Mouse (Mus musculus) 3134 (cell line): ENCODE results near the gene Fam102a.

Source experiments
- DNase-seq: peaks from one replicate; pipeline ENCODE4 v3.0.0-alpha.2; 2011; ENCODE audit warnings: low spot score; ENCODE audit not compliant: insufficient read length; ENCODE audit errors: extremely low read depth

Fam102a gene

DNA sequence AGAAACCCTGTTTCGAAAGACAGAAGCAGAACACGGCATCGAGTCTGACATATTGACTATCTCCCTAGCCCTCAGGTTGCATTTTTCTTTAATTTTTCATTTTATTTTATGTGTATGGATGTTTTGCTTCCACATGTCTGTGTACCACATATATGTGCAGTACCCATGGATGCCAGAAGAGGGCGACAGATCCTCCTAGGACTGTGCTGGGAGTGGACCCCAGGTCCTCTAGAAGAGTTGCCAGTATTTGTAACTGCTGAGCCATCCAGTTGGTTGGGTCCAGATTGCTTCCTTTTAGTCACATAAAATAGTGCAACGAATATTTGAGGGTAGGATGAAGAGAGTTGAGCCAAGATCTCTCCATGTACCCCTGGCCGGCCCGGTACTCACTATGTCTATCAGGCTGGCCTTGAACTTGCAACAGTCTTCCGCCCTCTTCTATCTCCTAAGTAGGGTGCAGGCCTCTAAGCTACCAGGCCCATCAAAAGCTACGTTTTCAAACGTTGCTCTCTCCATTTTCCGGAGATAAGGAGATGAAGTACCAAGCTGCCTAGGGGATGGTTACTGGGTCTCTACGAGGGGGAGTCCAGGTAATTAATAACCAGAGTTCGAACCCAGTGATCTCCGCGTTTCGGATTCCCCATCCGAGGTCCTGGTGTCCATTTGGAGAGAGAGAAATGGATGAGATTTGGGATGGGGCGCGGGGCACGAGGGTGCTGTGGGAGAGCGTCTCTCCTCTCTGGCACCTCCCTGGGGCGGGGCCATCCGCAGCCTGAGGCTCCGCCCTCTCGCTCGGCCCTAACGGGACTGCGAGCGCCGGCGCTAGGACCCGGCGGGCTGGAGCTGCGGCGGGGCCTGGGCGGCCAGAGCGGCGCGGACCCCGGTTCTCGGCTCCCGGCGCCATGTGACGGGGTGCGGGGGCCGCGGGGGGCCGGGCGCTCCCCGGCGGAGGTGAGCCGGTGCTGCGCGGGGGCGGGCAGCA is 71.3 kb downstream of the Fam102a start:
- peak; percentile 82 for DNase-seq

DNA sequence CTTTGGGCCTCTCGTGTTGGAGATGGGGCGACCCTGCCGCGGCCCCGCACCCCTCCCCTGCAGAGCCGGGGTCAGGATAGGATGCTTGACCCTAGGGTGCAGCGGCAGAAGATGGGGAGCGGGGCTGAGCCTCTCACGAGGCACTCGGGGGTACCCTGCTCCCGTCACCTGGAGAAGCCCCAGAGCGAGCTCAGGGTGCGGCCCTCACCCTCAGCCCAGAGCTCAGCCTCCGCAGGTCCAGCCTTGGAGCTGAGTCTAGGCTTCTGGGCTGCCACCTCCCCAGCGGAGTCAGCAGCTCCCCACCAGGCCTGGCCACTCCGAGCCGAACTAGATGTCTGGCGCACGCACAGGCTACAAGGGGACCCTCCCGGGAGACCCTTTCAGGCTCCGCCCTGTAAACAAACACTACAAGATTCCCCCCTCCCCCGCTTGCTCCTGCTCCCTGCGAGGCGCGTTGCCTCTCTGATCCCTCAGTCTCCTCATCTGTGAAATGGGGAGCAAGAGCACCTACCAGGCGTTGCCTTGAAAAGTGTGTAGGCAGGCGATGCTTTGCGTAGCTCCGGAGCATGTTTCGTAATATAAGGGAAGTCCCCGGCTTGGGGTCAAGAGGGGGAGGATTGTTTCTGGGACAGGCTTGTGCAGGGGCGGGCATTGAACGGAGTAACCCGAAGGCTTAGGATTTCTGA is 72.3 kb downstream of the Fam102a start:
- DNase-seq: peak; percentile 70

DNA sequence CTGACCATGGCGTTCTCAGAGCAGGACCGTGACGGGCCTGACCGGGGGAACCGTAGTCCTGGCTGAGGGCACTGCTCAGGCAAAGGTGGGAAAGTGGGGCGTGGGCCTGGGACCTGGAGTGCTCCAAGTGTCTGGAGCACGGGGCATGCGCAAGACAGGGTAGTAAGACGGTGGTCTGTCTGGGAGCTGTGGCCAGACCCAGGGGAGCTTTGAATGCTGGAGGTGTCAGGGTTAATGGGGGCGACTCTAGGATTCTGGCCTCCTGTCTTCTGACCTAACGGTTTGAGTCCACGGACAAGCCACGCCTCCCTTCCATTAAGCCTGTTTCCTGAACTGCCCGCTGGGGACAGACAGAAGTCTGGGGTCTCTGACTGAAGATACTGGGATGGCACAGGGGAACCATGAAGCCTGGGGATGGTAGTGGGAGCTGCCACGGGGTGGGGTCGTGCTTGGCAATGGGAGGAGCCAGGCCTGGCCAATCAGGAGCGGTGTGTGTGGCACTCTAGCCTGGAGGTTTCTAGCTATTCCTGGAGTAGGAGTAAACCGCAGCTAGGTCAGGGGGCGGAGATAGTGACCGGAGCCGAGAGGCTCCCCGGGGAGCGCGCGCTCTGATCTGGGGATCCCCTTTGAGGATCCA is 73.1 kb downstream of the Fam102a start:
- peak; percentile 89 for DNase-seq

DNA sequence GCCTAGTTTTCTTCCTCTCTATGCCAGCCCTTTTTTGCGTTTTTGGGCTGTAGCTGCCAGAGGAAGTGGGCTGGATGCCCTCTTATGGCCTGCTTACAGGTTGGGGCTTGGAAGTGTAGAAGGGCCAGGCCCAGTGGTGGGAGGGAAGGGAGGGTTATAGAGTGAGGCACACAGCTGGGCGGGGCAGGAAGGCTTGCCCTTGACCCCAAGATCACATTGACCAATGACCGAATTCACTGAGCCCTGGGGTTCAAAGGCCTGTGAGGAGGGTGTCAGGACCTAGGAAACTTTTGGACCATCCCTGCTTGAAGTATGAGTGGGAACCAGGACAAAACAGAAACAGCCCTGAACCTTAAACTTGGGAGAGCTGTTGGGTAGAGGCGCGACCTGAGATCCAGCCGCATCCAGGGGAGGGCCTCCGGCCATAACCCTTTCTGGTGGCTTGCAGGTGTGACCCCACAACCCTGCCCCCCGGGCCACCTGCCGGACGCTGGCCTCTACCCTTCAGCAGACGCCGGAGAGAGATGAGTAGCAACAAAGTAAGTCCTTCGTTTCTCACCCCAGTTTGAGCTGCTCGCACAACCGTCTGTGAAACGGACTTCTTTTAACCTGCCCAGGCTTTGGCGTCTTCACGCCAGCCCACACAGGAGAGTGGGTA is 73.8 kb downstream of the Fam102a start:
- DNase-seq: no peak

DNA sequence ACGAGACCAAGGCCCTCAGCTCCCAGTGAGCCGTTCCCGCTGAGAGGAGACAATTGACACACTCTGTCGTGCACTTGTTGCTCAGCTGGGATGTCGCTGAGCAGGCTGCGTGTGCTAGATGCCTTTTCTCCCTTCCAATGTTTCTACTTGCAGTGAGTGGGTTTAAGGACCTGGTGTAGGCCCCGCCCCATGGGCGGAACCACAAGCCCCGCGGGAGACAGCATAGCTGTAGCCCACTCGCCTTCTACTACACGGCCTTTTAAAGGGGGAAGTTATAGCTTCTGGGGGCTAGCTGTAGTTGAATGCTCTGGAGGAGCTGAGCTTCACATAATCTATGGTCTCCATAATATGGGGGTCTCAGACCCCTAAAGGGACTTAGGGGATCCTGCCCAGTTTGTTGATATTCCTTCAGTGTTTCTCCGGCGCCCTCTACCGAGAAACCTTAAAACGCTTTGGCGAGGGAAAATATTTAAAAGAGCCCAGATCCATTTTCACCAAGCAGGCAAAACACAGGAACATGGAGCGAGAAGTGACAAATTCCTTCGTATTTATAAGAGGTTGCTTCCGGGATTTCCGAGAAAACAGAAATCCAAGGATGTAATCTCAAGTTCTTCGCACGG is 75.6 kb downstream of the Fam102a start:
- DNase-seq: no peak

DNA sequence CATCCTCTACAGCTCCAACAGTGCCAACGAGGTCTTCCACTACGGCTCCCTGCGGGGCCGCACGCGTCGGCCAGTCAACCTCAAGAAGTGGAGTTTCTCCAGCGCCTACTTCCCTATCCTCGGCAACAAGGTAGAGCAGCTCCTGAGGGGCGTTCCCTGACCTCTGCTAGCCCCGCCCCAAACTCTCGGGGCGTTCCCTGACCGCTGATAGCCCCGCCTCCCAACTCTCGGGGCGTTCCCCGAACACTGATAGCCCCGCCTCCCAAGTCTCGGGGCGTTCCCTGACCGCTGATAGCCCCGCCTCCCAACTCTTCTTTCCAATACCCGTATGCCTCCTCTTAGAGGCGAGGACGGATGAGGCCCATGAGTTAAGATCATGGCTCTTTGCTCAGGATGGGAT is 77.1 kb downstream of the Fam102a start:
- no peak for DNase-seq

DNA sequence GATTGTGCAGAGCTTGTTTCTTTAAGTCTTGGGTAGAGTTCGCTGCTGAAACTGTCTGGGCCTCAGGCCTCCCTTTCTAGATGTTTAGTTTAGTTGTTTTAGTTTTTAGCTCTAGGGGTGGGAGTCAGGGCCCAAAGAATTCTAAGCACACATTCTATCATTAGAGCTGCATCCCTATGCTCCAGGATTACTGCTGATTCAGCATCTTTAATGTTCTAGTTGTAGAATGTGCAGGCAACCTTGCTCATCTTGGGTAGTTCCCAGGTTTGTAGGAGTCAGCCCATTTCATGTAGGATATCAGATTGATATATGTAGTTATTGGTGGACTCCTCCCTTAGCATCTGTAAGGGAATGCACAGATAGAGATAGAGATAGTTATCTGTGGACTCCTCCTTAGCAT is 82.0 kb downstream of the Fam102a start:
- DNase-seq: no peak

DNA sequence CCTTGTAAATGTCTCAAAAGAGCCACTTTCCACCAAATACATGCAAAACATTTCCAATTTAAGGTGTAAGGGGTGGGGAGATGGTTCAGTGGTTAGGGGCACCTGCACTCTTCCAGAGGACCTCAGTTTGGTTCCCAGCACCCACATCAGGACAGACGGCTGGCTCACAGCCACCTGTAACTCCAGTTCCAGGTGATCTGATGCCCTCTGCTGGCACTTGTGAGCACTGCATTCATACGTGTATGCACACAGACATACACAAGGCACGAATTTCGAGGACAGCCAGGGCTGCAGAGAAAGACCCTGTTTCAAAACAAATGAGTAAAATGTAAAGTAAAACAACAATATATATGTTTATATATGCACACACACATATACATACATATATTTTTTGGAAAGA is 82.5 kb downstream of the Fam102a start:
- DNase-seq: no peak

DNA sequence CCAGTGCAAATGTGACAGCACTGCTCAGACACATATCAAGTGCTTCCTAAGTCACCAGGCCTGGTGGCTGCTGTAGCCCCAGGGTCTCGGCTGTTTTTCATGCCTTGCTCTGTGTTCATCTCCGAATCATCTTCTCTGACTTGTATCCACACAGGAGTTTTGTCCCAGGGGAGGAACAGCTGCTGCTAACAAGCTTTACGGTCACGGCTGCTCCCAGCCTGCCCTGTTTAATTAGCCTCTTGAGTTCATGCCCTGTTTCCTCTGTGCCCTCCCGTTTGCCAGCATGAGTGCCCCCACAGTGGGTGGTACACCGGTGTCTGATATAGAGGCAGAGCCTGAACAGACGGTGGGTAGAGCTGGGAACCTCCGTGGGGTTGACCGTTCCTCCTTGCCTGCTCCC is 82.9 kb downstream of the Fam102a start:
- DNase-seq: no peak
